Mouse (Mus musculus) myocyte (in vitro differentiated cells): ENCODE data around the gene Plod1.

Experiments
- MAX ChIP-seq: IDR thresholded peaks from one replicate; pipeline ENCODE4 v1.6.1; 2011; ENCODE audit warnings: low read depth, mild to moderate bottlenecking, control low read depth
- MYOG ChIP-seq, 3 experiments: IDR thresholded peaks; one replicate each; pipeline ENCODE4 v1.6.1; 2011; ENCODE audit warnings: control low read depth in 2 of 3, low read depth in 2 of 3, mild to moderate bottlenecking in 2 of 3; ENCODE audit not compliant: insufficient read length in 2 of 3, control insufficient read depth in 1 of 3, insufficient read depth in 1 of 3
- POLR2A ChIP-seq: IDR thresholded peaks from one replicate; pipeline ENCODE4 v1.6.1; 2011; ENCODE audit warnings: low read depth, mild to moderate bottlenecking, control low read depth, moderate library complexity; ENCODE audit not compliant: insufficient read length
- POLR2AphosphoS2 ChIP-seq: IDR thresholded peaks from one replicate; pipeline ENCODE4 v1.6.1; 2011; ENCODE audit warnings: low read depth, control low read depth; ENCODE audit not compliant: insufficient read length
- SRF ChIP-seq: IDR thresholded peaks from one replicate; pipeline ENCODE4 v1.6.1; 2011; ENCODE audit warnings: low read depth; ENCODE audit not compliant: control insufficient read depth, insufficient read length
- TCF12 ChIP-seq: IDR thresholded peaks from one replicate; pipeline ENCODE4 v1.6.1; 2011; ENCODE audit warnings: mild to moderate bottlenecking, control low read depth; ENCODE audit not compliant: poor library complexity, insufficient read depth, severe bottlenecking
- USF1 ChIP-seq: IDR thresholded peaks from one replicate; pipeline ENCODE4 v1.6.1; 2011; ENCODE audit warnings: low read depth, mild to moderate bottlenecking, control low read depth, moderate library complexity

DNA sequence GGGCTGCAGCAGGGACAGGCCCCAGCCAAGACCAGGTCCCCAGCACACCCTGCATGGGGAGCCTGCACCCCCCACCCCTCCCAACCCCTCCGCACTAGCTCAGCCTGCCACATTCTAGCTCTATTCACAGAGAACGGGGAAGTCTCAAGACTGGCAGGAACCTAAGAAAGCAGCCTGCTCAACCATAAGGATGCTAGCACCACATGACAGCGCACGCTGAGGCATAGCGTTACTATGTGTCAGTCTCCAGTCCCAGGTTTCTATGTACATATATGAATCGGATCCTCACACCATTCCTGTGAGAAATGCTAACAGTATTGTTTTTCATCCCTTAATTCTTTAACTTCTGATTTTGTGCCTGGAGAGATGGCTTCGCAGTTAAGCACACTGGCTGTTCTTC, 8.0 kb downstream of the Plod1 start:
- TF ChIP-seq POLR2A (no peak), USF1 (no peak), TCF12 (no peak), MYOG (IDR thresholded peaks at IDR 0.05; ENCODE audit: control insufficient read depth in 1 of 3, insufficient read depth in 1 of 3, insufficient read length in 2 of 3, low read depth in 2 of 3) (no peak), MAX (no peak), SRF (no peak), POLR2AphosphoS2 (no peak)
